Mouse (Mus musculus) naive thymus-derived CD4-positive, alpha-beta T cell, adult 5 months (primary cell): ENCODE results near the gene H2afy2. TPM values are rescaled to one million over a fixed set of nuclear protein-coding genes. Genes with fewer than 3 reads are reported as not detected.

Experiments
- polyA plus RNA-seq: library from polyadenylated mRNA; unstranded; fragments of 100-300 nt; shearing (Covaris generic); gene quantifications from one replicate; pipeline ENCODE4 v1.2.1, GENCODE M21; 2017

Gene H2afy2
- not detected for polyA plus RNA-seq

DNA sequence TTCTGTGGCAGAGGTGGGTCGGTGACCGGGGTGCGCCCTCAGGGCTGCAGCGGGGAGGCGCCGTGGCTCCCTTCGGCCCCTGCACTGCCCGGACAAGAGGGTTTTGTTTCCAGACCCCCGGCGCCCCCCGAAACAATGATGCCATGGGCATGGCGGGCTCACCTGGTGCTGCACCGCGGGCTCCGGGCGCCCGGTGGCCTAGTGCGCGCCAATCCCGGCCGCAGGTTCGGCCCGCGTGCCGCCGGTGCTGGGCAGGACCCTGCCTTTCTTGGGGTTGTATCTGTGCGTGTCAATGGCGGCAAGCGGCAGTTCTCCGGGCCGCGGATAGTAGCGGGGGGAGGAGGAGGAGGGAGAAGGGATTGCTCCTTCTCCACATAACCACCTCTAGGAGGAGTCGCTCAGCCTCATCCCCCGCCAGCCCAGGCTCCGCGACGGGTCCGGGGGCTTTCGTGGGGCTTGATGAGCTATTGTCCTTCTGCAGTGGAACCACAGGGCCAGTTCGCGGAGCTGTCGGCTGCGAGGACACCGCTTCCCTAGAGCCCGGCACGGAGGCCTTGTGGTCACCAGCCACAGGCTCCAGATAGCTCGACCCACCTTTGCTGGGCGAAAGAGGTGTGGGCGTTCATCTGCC, at the start of gene H2afy2:
Gene H2afy2 (minus strand): TSS at position 527 of the 631 bp plus-strand sequence.

DNA sequence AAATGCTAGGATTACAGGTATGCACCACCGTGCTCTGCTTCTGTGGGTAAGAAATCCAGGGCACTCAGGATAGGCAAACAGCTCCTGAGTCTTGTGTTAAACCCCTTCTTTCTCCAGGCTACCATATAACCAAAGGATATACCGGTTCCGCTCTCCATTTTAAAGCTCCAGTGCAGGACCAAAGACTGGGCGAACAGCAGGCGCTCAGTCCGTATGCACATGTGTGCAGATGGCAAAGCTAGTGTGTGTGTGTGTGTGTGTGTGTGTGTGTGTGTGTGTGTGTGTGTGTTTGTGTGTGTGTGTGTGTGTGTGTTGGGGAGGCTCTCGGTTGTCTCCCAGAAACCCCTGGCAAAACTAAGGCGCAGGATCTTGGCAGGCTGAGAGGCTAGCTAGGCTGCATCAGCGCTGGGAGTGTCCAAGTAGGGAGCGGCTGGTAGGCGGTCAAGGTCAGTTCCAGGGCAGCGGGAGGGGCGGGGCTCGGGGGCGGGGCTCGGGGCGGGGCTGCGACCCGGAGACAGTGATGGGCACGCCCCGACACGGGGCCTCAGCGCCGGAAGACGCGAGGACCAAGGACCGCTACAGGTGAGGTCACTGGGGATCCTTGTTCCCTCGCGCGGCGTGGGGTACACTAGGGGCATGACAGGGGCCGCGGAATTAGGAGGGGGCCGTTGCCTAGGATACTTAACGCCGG, 69.0 kb downstream of the H2afy2 start, which contains the start of gene Aifm2:
Gene Aifm2 (plus strand): TSS at position 493 of the 691 bp plus-strand sequence.

DNA sequence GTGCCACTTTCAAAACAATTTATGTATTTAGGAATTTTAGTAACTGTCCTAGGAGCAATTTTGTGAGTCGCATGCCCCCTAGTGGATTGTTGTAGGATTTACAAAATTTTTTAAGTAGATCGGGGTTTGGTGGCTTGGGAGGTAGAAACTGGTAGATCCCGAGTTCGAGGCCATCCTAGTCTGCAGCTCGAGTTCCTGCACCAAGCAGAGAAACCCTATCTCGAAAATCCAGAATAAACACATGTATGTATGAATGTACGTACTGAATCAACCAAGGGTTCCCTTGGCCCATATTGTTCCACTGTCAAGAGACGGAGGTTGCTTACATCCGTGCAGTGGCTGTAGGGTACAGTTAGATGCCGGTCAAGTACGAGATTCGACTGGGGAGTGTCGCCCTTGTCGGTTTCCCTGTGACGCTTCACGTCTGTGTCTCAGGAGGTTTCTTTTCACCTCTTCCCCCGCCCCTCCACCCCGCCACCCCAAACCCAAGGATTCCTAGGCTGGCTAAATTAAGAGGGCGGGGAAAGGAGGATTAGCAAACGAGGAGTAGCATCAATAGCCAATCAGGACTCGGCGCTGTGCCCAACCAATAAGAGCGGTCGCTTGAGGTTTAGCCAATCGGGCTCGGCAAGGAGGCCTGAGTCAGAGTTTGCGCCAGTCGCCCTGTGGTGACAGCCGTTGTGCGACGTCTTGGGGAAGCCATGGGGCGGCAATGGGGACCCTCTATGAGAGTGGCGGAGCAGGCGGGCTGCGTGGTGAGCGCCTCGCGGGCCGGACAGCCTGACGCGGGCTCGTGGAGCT, 88.9 kb downstream of the H2afy2 start, which contains the start of gene Tysnd1:
Gene Tysnd1 (plus strand): TSS at position 645 of the 801 bp plus-strand sequence.

Other genes starting within 250 kb of the H2afy2 start
- not detected for gene Npffr1, start 188.7 kb downstream of the H2afy2 start, polyA plus RNA-seq
- 47.8 TPM for gene Ppa1, start 135.6 kb downstream of the H2afy2 start, polyA plus RNA-seq
- 247 TPM for gene Sar1a, start 103.8 kb downstream of the H2afy2 start, polyA plus RNA-seq
- 21.1 TPM for gene Tysnd1, start 88.6 kb downstream of the H2afy2 start, polyA plus RNA-seq
- not detected for gene Aifm2, start 68.9 kb downstream of the H2afy2 start, polyA plus RNA-seq
- gene Col13a1, start 195.0 kb upstream of the H2afy2 start, polyA plus RNA-seq, result not detected